Comparison of ENCODE assay signal across 22 mouse cellular contexts in the genomic region with DNA sequence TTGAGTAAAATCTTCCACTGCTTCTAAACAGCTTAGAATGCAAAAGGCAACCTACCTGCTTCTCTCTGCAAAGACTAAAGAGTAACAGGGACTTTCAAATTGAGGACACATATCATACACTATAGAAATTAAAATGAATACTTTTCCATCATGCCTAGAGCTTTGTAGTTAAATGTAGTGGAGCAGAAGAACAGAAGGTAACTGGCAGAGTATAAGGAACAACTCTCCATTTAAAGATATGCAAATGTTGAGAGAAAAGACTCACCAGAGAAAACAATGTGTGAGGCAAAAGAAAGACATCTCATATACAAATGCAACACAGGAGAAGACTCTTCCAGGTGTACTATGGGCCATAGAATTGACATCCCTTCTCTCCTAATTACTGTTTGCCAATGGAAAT.
"Had no signal": no experiment of that assay in that cellular context is flagged by ENCODE, and none has a peak within 500 bp of the region (broad histone marks: within the 10 kb centered on the region; RNA-seq: fewer than 3 reads in every experiment).

No protein-coding gene starts in this region.

- DNase-seq: heart, postnatal 10 days; heart, postnatal 14 days; heart, postnatal 36 days; heart, postnatal 4 days; kidney, adult 11 months; kidney, adult 18-20 months; kidney, adult 2 months; kidney, adult 8-10 months; kidney, adult 9 months; kidney, postnatal 10 days; kidney, postnatal 14 days; kidney, postnatal 25 days; kidney, postnatal 36 days; kidney, postnatal 4 days; layer of hippocampus, adult 9-11 months; layer of hippocampus, postnatal 36 days had no signal

- ATAC-seq: hindbrain, embryonic 16.5 days; hindbrain, postnatal 0 days; inflammation-experienced regulatory T-cells, adult 6 months; intestine, embryonic 15.5 days; intestine, embryonic 16.5 days; intestine, postnatal 0 days had no signal
